Mouse (Mus musculus) heart, embryonic 11.5 days (tissue): ENCODE results near the gene Dbil5. TPM values are rescaled to one million over a fixed set of nuclear protein-coding genes. Genes with fewer than 3 reads are reported as not detected.
"Not testable (repeated sequence)": the region's sequence is repeated elsewhere in the genome, so short reads cannot be mapped to it uniquely, and the experiment has no call there.

Source experiments
- ATAC-seq: fragments of 200-750 bp; cut with Nextera tagmentation; replicated peaks from 2 replicates; pipeline ENCODE4 v1.8.0; 2017; ENCODE audit warnings: moderate library complexity; ENCODE audit not compliant: insufficient number of reproducible peaks, low FRiP score, low TSS enrichment
- H3K27ac ChIP-seq: fragments of 300-500 bp; sonication (generic); 2 replicates; pipeline ENCODE4 v1.5.1; 2014; ENCODE audit warnings: mild to moderate bottlenecking, low read depth, low read length
- H3K27me3 ChIP-seq: fragments of 300-500 bp; sonication (generic); 2 replicates; pipeline ENCODE4 v1.6.1; 2014; ENCODE audit warnings: mild to moderate bottlenecking, low read length, mixed read lengths; ENCODE audit not compliant: control insufficient read depth, insufficient read depth
- H3K36me3 ChIP-seq: fragments of 300-500 bp; sonication (generic); 2 replicates; pipeline ENCODE4 v1.6.1; 2014; ENCODE audit warnings: mild to moderate bottlenecking, low read length, moderate library complexity, mixed read lengths; ENCODE audit not compliant: control insufficient read depth, insufficient read depth
- H3K4me1 ChIP-seq: fragments of 300-500 bp; sonication (generic); 2 replicates; pipeline ENCODE4 v1.6.1; 2014; ENCODE audit warnings: low read length; ENCODE audit not compliant: control insufficient read depth, insufficient read depth
- H3K4me2 ChIP-seq: fragments of 300-500 bp; sonication (generic); 2 replicates; pipeline ENCODE4 v1.6.1; 2014; ENCODE audit warnings: mild to moderate bottlenecking, moderate library complexity
- H3K4me3 ChIP-seq: fragments of 300-500 bp; sonication (generic); 2 replicates; pipeline ENCODE4 v1.5.1; 2014; ENCODE audit warnings: low read depth, low read length
- H3K9ac ChIP-seq: fragments of 300-500 bp; sonication (generic); 2 replicates; pipeline ENCODE4 v1.6.1; 2014; ENCODE audit warnings: mild to moderate bottlenecking, low read depth, low read length, moderate library complexity
- H3K9me3 ChIP-seq: fragments of 300-500 bp; sonication (generic); replicated peaks from 2 replicates; pipeline ENCODE4 v1.6.1; 2016; ENCODE audit warnings: low read length; ENCODE audit not compliant: control insufficient read depth
- WGBS: fragments of 180-500 bp; shearing (Covaris S2); extraction: QIAGEN DNeasy Blood & Tissue Kit; methylation state at CpG from one replicate; pipeline ENCODE4 v1.1.7; 2014; ENCODE audit not compliant: insufficient replicate concordance; 5-methylcytosine and 5-hydroxymethylcytosine counted together
- polyA plus RNA-seq: library from polyadenylated mRNA; unstranded; fragments of >200 nt; fragmentation: Nextera tagmentation; extraction: Ambion mirVana; gene quantifications from 2 replicates; pipeline ENCODE4 v1.2.1, GENCODE M21; 2014

Dbil5 gene
- polyA plus RNA-seq, 1 experiment from 2014 or later: 0.99 TPM

GRCm38 (mm10) chr11:76196275-76196976 is 21.0 kb upstream of the Dbil5 start:
- no peak for ATAC-seq
- Histone ChIP-seq H3K27ac (no peak overlapping the region), H3K9ac (no peak overlapping the region), H3K4me1 (peaks cover 7% of the 10 kb centered on the region; the same call in 1 of the 2 replicates), H3K4me2 (no peak overlapping the region), H3K27me3 (no peaks in the 10 kb centered on the region), H3K4me3 (no peak overlapping the region), H3K9me3 (no peaks in the 10 kb centered on the region), H3K36me3 (no peaks in the 10 kb centered on the region)
- WGBS: 68% methylated on average over 8 of the region's 8 CpGs

- Histone ChIP-seq H3K9me3 (no peaks in the 10 kb centered on the region), H3K36me3 (no peaks in the 10 kb centered on the region), H3K4me2 (no peak overlapping the region), H3K27me3 (no peaks in the 10 kb centered on the region), H3K4me3 (no peak overlapping the region), H3K4me1 (peaks cover 7% of the 10 kb centered on the region; the same call in 1 of the 2 replicates), H3K9ac (no peak overlapping the region), H3K27ac (no peak overlapping the region)
- 42% methylated on average over 8 of the region's 8 CpGs for WGBS
- ATAC-seq: no peak
These were observed 20.4 kb upstream of the Dbil5 start for GRCm38 (mm10) chr11:76196977-76197469.

- H3K4me1 ChIP-seq: 0 out of 2 replicates have a peak, but pooled peaks cover 6% of the 10 kb centered on the region
- peak overlapping the region; percentile 90 for H3K9ac ChIP-seq
- 0 out of 2 replicates have a peak, but pooled peaks cover 2% of the 10 kb centered on the region for H3K36me3 ChIP-seq
- H3K9me3 ChIP-seq: no peaks in the 10 kb centered on the region
- peak overlapping the region; percentile 88 for H3K4me3 ChIP-seq
- H3K4me2 ChIP-seq: peak overlapping the region; percentile 95
- WGBS: under 1% methylated on average over 78 of the region's 90 CpGs
- peak overlapping the region; percentile 74 for H3K27ac ChIP-seq
- H3K27me3 ChIP-seq: no peaks in the 10 kb centered on the region
- ATAC-seq: peak; percentile 98
These were observed 15.4 kb upstream of the Dbil5 start for GRCm38 (mm10) chr11:76201761-76202674.

- no peaks in the 10 kb centered on the region for H3K9me3 ChIP-seq
- no peak overlapping the region for H3K4me3 ChIP-seq
- peaks cover 18% of the 10 kb centered on the region for H3K36me3 ChIP-seq
- no peak for ATAC-seq
- H3K4me1 ChIP-seq: 0 out of 2 replicates have a peak, but pooled peaks cover 5% of the 10 kb centered on the region
- H3K9ac ChIP-seq: no peak overlapping the region
- no peak overlapping the region for H3K27ac ChIP-seq
- no peaks in the 10 kb centered on the region for H3K27me3 ChIP-seq
- H3K4me2 ChIP-seq: no peak overlapping the region
- 84% methylated on average over 5 of the region's 5 CpGs for WGBS
These were observed 10.6 kb upstream of the Dbil5 start for GRCm38 (mm10) chr11:76206793-76207192.

GRCm38 (mm10) chr11:76210228-76210985 is 7.0 kb upstream of the Dbil5 start:
- Histone ChIP-seq H3K4me3 (no peak overlapping the region), H3K36me3 (peaks cover 33% of the 10 kb centered on the region)
- ATAC-seq: no peak

GRCm38 (mm10) chr11:76211595-76211994 is 5.8 kb upstream of the Dbil5 start:
- not testable (repeated sequence) for H3K27ac ChIP-seq
- peaks cover 33% of the 10 kb centered on the region for H3K36me3 ChIP-seq

More at GRCm38 (mm10) chr11:76210228-76210985, 7.0 kb upstream of the Dbil5 start:
- no peak overlapping the region for H3K4me2 ChIP-seq
- no peak overlapping the region for H3K27ac ChIP-seq
- no peaks in the 10 kb centered on the region for H3K27me3 ChIP-seq
- H3K9ac ChIP-seq: no peak overlapping the region
- H3K9me3 ChIP-seq: no peaks in the 10 kb centered on the region
- WGBS: 86% methylated on average over 13 of the region's 13 CpGs
- H3K4me1 ChIP-seq: no peaks in the 10 kb centered on the region

GRCm38 (mm10) chr11:76213841-76214240 is 3.6 kb upstream of the Dbil5 start:
- Histone ChIP-seq H3K4me3 (no peak overlapping the region), H3K9me3 (no peaks in the 10 kb centered on the region), H3K4me1 (peaks cover 5% of the 10 kb centered on the region), H3K27me3 (no peaks in the 10 kb centered on the region), H3K9ac (no peak overlapping the region), H3K36me3 (peaks cover 25% of the 10 kb centered on the region), H3K27ac (no peak overlapping the region), H3K4me2 (no peak overlapping the region)
- ATAC-seq: no peak
- 93% methylated on average over 5 of the region's 5 CpGs for WGBS

More at GRCm38 (mm10) chr11:76211595-76211994, 5.8 kb upstream of the Dbil5 start:
- not testable (repeated sequence) for H3K9me3 ChIP-seq, H3K9ac ChIP-seq, ATAC-seq, H3K4me2 ChIP-seq, H3K27me3 ChIP-seq, H3K4me1 ChIP-seq, H3K4me3 ChIP-seq
- 100% methylated on average over 2 of the region's 6 CpGs for WGBS

- H3K27ac ChIP-seq: no peak overlapping the region
- H3K9me3 ChIP-seq: no peaks in the 10 kb centered on the region
- no peaks in the 10 kb centered on the region for H3K27me3 ChIP-seq
- H3K4me2 ChIP-seq: no peak overlapping the region
- H3K4me3 ChIP-seq: no peak overlapping the region
- peaks cover 20% of the 10 kb centered on the region for H3K36me3 ChIP-seq
- no peak for ATAC-seq
- no peak overlapping the region for H3K9ac ChIP-seq
- 92% methylated on average over 2 of the region's 2 CpGs for WGBS
- H3K4me1 ChIP-seq: peaks cover 5% of the 10 kb centered on the region
These were observed 2.4 kb upstream of the Dbil5 start for GRCm38 (mm10) chr11:76215011-76215410.
